Mouse (Mus musculus): ENCODE measurements at regions not wholly inside any gene's neighbourhood (a gene's known extent, or its start where the extent isn't known, plus 50 kb on each side); places are given as distances from the start of the nearest gene placed in this dataset.

DNA sequence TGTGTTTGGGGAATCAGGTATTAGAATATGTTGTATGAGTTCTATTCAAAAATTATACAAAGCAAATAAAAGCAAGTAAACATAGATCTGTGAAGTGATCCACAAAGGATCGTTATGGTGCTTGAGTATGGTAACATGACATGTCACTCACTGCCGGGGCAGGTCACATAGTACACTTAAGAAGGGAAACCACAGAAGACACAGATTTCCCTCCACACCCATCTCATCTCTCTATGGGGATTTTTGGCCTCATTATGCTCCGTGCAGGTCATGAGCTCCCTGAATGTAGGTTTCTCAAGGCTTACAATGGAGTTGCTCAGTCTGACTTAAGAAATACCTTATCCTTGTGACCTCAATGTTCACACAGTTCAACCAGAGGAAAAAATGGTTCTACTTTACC is 1034.8 kb upstream of the Zfp386 start:
- TF ChIP-seq CTCF (IDR thresholded peaks at IDR 0.05; ENCODE audit: low read depth) (no peak), EP300 (IDR thresholded peaks at IDR 0.05; ENCODE audit: low read depth) (no peak)
